Mouse (Mus musculus) spleen, adult 12 weeks (tissue): ENCODE results near the gene Islr.

Experiments used
- DNase-seq: peaks from one replicate; pipeline ENCODE4 v3.0.0; 2022; ENCODE audit warnings: low spot score

Gene Islr

GRCm38 (mm10) chr9:58220218-58220903 lies 16.3 kb upstream of the Islr start:
- no peak for DNase-seq

- no peak for DNase-seq
Measured at GRCm38 (mm10) chr9:58218539-58218938, 14.4 kb upstream of the Islr start.

- no peak for DNase-seq
Measured at GRCm38 (mm10) chr9:58216402-58216801, 12.3 kb upstream of the Islr start.

- DNase-seq = no peak
Measured at GRCm38 (mm10) chr9:58214519-58215180, 10.5 kb upstream of the Islr start.

- DNase-seq = no peak
Measured at GRCm38 (mm10) chr9:58213865-58214264, 9.8 kb upstream of the Islr start.

GRCm38 (mm10) chr9:58213377-58213776 lies 9.3 kb upstream of the Islr start:
- no peak for DNase-seq

- DNase-seq = no peak
Measured at GRCm38 (mm10) chr9:58210304-58210627, 6.2 kb upstream of the Islr start.

GRCm38 (mm10) chr9:58209462-58210303 lies 5.6 kb upstream of the Islr start:
- DNase-seq = no peak

GRCm38 (mm10) chr9:58206013-58206412 lies 1.9 kb upstream of the Islr start:
- DNase-seq = no peak

GRCm38 (mm10) chr9:58204448-58205000 lies 418 bp upstream of the Islr start:
- peak; percentile 85 for DNase-seq

- DNase-seq = no peak
Measured at GRCm38 (mm10) chr9:58202676-58203453, 1.2 kb downstream of the Islr start.

- no peak for DNase-seq
Measured at GRCm38 (mm10) chr9:58201861-58202549, 2.1 kb downstream of the Islr start.

- DNase-seq = no peak
Measured at GRCm38 (mm10) chr9:58201091-58201842, 2.8 kb downstream of the Islr start.

- no peak for DNase-seq
Measured at GRCm38 (mm10) chr9:58200270-58201090, 3.6 kb downstream of the Islr start.

GRCm38 (mm10) chr9:58199381-58200269 lies 4.5 kb downstream of the Islr start:
- DNase-seq = no peak

- DNase-seq = no peak
Measured at GRCm38 (mm10) chr9:58198801-58199371, 5.2 kb downstream of the Islr start.

GRCm38 (mm10) chr9:58197781-58198701 lies 6.1 kb downstream of the Islr start:
- no peak for DNase-seq
